Mouse (Mus musculus) lung, embryonic 14.5 days (tissue): ENCODE results near the gene Vsnl1. TPM values are rescaled to one million over a fixed set of nuclear protein-coding genes. Genes with fewer than 3 reads are reported as not detected.

Experiments used
- ATAC-seq: fragments of 200-750 bp; cut with Nextera tagmentation; 2 replicates; pipeline ENCODE4 v1.8.0; 2017; ENCODE audit warnings: mild to moderate bottlenecking, moderate TSS enrichment, moderate library complexity; ENCODE audit not compliant: insufficient read depth
- DNase-seq: peaks from one replicate; pipeline ENCODE4 v3.0.0-alpha.2; 2015
- H3K27ac ChIP-seq: fragments of 300-500 bp; sonication (generic); 2 replicates; pipeline ENCODE4 v1.5.1; 2014; ENCODE audit warnings: low read depth, mild to moderate bottlenecking, moderate library complexity
- H3K27me3 ChIP-seq: fragments of 300-500 bp; sonication (generic); 2 replicates; pipeline ENCODE4 v1.6.1; 2014; ENCODE audit warnings: low read length, control low read depth; ENCODE audit not compliant: insufficient read depth
- H3K36me3 ChIP-seq: fragments of 300-500 bp; sonication (generic); 2 replicates; pipeline ENCODE4 v1.6.1; 2014; ENCODE audit warnings: control low read depth; ENCODE audit not compliant: insufficient read depth
- H3K4me1 ChIP-seq: fragments of 300-500 bp; sonication (generic); 2 replicates; pipeline ENCODE4 v1.6.1; 2014; ENCODE audit warnings: antibody characterized with exemption, control low read depth; ENCODE audit not compliant: insufficient read depth
- H3K4me2 ChIP-seq: fragments of 300-500 bp; sonication (generic); 2 replicates; pipeline ENCODE4 v1.6.1; 2014; ENCODE audit warnings: mild to moderate bottlenecking
- H3K4me3 ChIP-seq: fragments of 300-500 bp; sonication (generic); 2 replicates; pipeline ENCODE4 v1.5.1; 2014; ENCODE audit warnings: low read depth, low read length
- H3K9ac ChIP-seq: fragments of 300-500 bp; sonication (generic); 2 replicates; pipeline ENCODE4 v1.6.1; 2014
- H3K9me3 ChIP-seq: fragments of 300-500 bp; sonication (generic); 2 replicates; pipeline ENCODE4 v1.6.1; 2016; ENCODE audit warnings: low read depth, low read length, control low read depth
- CTCF ChIP-seq: IDR thresholded peaks from 2 replicates; pipeline ENCODE4 v1.5.1; 2016; ENCODE audit warnings: antibody characterized with exemption, low read depth
- WGBS: fragments of 180-500 bp; shearing (Covaris S2); extraction: QIAGEN DNeasy Blood & Tissue Kit; methylation state at CpG from one replicate; pipeline ENCODE4 v1.1.7; 2014; 5-methylcytosine and 5-hydroxymethylcytosine counted together
- polyA plus RNA-seq: library from polyadenylated mRNA; unstranded; fragments of >200 nt; fragmentation: Nextera tagmentation; extraction: Ambion mirVana; gene quantifications from 2 replicates; pipeline ENCODE4 v1.2.1, GENCODE M21; 2014

Gene Vsnl1
- 4.5 and 7.9 TPM in 2 replicates for polyA plus RNA-seq

- Histone ChIP-seq H3K4me3 (peak within 1 kb of the TSS; percentile 39), H3K4me2 (peak within 1 kb of the TSS; percentile 74), H3K4me1 (no peaks in the 10 kb centered on the region), H3K9me3 (no peaks in the 10 kb centered on the region), H3K9ac (peak within 1 kb of the TSS; percentile 32), H3K36me3 (no peaks in the 10 kb centered on the region), H3K27ac (peak within 1 kb of the TSS; percentile 1; the same call in 1 of the 2 replicates), H3K27me3 (peaks cover 18% of the 10 kb centered on the region)
- DNase-seq (peak; percentile 91), ATAC-seq (peak; percentile 96)
- WGBS = 3% methylated on average over 34 of the region's 34 CpGs
- TF ChIP-seq CTCF = no peak
These were observed at the start of gene Vsnl1 for GRCm38 (mm10) chr12:11436497-11437265. Vsnl1 (minus strand) TSS chr12:11436613.

- ATAC-seq = no peak
- no peaks in the 10 kb centered on the region for H3K27me3 ChIP-seq
- H3K9ac ChIP-seq = no peak overlapping the region
- DNase-seq = no peak
- 69% methylated on average over 4 of the region's 4 CpGs for WGBS
- no peaks in the 10 kb centered on the region for H3K36me3 ChIP-seq
- H3K27ac ChIP-seq = no peak overlapping the region
- peak overlapping the region; percentile 48; the same call in 1 of the 2 replicates for H3K4me3 ChIP-seq
- peak overlapping the region; percentile 89 for H3K4me2 ChIP-seq
- no peaks in the 10 kb centered on the region for H3K9me3 ChIP-seq
- H3K4me1 ChIP-seq = no peaks in the 10 kb centered on the region
- no peak for TF ChIP-seq CTCF
These were observed 20.2 kb upstream of the Vsnl1 start for GRCm38 (mm10) chr12:11456632-11457031.

- TF ChIP-seq CTCF = no peak
- H3K9ac ChIP-seq = peak overlapping the region; percentile 48
- H3K9me3 ChIP-seq = no peaks in the 10 kb centered on the region
- H3K27ac ChIP-seq = no peak overlapping the region
- peak overlapping the region; percentile 89 for H3K4me2 ChIP-seq
- no peaks in the 10 kb centered on the region for H3K36me3 ChIP-seq
- WGBS = 3% methylated on average over 11 of the region's 11 CpGs
- H3K27me3 ChIP-seq = no peaks in the 10 kb centered on the region
- ATAC-seq = no peak; the same call in 1 of the 2 replicates
- no peak for DNase-seq
- no peaks in the 10 kb centered on the region for H3K4me1 ChIP-seq
- H3K4me3 ChIP-seq = peak overlapping the region; percentile 48
These were observed 19.8 kb upstream of the Vsnl1 start for GRCm38 (mm10) chr12:11456213-11456612.

GRCm38 (mm10) chr12:11455549-11456194 lies 19.3 kb upstream of the Vsnl1 start, which contains the start of gene Rad51ap2:
Rad51ap2 (plus strand) TSS chr12:11456079.
- 1% methylated on average over 36 of the region's 40 CpGs for WGBS
- H3K4me2 ChIP-seq = peak within 1 kb of the TSS; percentile 89
- peak within 1 kb of the TSS; percentile 48 for H3K4me3 ChIP-seq
- no peak within 1 kb of the TSS for H3K27ac ChIP-seq
- H3K9ac ChIP-seq = peak within 1 kb of the TSS; percentile 48
- H3K4me1 ChIP-seq = no peaks in the 10 kb centered on the region
- ATAC-seq = peak; percentile 99
- no peaks in the 10 kb centered on the region for H3K27me3 ChIP-seq
- peak; percentile 91 for DNase-seq
- no peaks in the 10 kb centered on the region for H3K36me3 ChIP-seq
- TF ChIP-seq CTCF = no peak; the same call in 1 of the 2 replicates
- H3K9me3 ChIP-seq = no peaks in the 10 kb centered on the region

GRCm38 (mm10) chr12:11454146-11454545 lies 17.7 kb upstream of the Vsnl1 start:
- no peak overlapping the region for H3K4me2 ChIP-seq
- H3K9me3 ChIP-seq = no peaks in the 10 kb centered on the region
- H3K27me3 ChIP-seq = no peaks in the 10 kb centered on the region
- no peak for DNase-seq
- ATAC-seq = no peak
- H3K9ac ChIP-seq = no peak overlapping the region
- TF ChIP-seq CTCF = no peak
- WGBS = 60% methylated on average over 5 of the region's 5 CpGs
- H3K27ac ChIP-seq = no peak overlapping the region
- H3K4me1 ChIP-seq = no peaks in the 10 kb centered on the region
- no peak overlapping the region for H3K4me3 ChIP-seq
- H3K36me3 ChIP-seq = no peaks in the 10 kb centered on the region

GRCm38 (mm10) chr12:11437907-11438447 lies 1.6 kb upstream of the Vsnl1 start:
- peaks cover under 1% of the 10 kb centered on the region; the same call in 1 of the 2 replicates for H3K9me3 ChIP-seq
- H3K27ac ChIP-seq = no peak overlapping the region
- H3K36me3 ChIP-seq = no peaks in the 10 kb centered on the region
- no peak for TF ChIP-seq CTCF
- DNase-seq (peak; percentile 25), ATAC-seq (peak; percentile 21; the same call in 1 of the 2 replicates)
- peak overlapping the region; percentile 24 for H3K4me3 ChIP-seq
- no peak overlapping the region for H3K9ac ChIP-seq
- H3K4me1 ChIP-seq = no peaks in the 10 kb centered on the region
- WGBS = 18% methylated on average over 23 of the region's 23 CpGs
- peak overlapping the region; percentile 74 for H3K4me2 ChIP-seq
- H3K27me3 ChIP-seq = peaks cover 18% of the 10 kb centered on the region
